Mouse (Mus musculus) embryonic facial prominence, embryonic 10.5 days (tissue): ENCODE data around the gene Lsamp. TPM values are rescaled to one million over a fixed set of nuclear protein-coding genes. Genes with fewer than 3 reads are reported as not detected.
A peak's percentile ranks its signal among the peaks of the same experiment; 100 is the strongest.

Experiments used
- DNase-seq: peaks from one replicate; pipeline ENCODE4 v3.0.0-alpha.2; 2017; ENCODE audit warnings: low spot score
- H3K27ac ChIP-seq: fragments of 300-500 bp; sonication (generic); replicated peaks from 2 replicates; pipeline ENCODE4 v1.5.1; 2016; ENCODE audit warnings: mild to moderate bottlenecking
- H3K27me3 ChIP-seq: fragments of 300-500 bp; sonication (generic); replicated peaks from 2 replicates; pipeline ENCODE4 v1.6.1; 2016; ENCODE audit warnings: low read depth, mild to moderate bottlenecking; ENCODE audit not compliant: poor library complexity, severe bottlenecking
- H3K36me3 ChIP-seq: fragments of 300-500 bp; sonication (generic); replicated peaks from 2 replicates; pipeline ENCODE4 v1.6.1; 2016; ENCODE audit warnings: mild to moderate bottlenecking, moderate library complexity
- H3K4me1 ChIP-seq: fragments of 300-500 bp; sonication (generic); 2 replicates; pipeline ENCODE4 v1.6.1; 2016
- H3K4me3 ChIP-seq: fragments of 300-500 bp; sonication (generic); 2 replicates; pipeline ENCODE4 v1.5.1; 2016; ENCODE audit warnings: mild to moderate bottlenecking, moderate library complexity
- H3K9me3 ChIP-seq: fragments of 300-500 bp; sonication (generic); 2 replicates; pipeline ENCODE4 v1.6.1; 2016; ENCODE audit warnings: mild to moderate bottlenecking
- WGBS: fragments of 180-500 bp; shearing (Covaris S2); methylation state at CpG from one replicate; pipeline ENCODE4 v1.1.7; 2016; 5-methylcytosine and 5-hydroxymethylcytosine counted together
- polyA plus RNA-seq: library from polyadenylated mRNA; unstranded; fragments of >200 nt; fragmentation: Nextera tagmentation; extraction: Ambion mirVana; gene quantifications from 2 replicates; pipeline ENCODE4 v1.2.1, GENCODE M21; 2016

Gene Lsamp
- polyA plus RNA-seq, 1 experiment from 2014 or later, result 6.3 TPM

- H3K4me1 ChIP-seq, result no peaks in the 10 kb centered on the region
- DNase-seq, result no peak
- H3K27me3 ChIP-seq, result no peaks in the 10 kb centered on the region
- H3K9me3 ChIP-seq, result no peaks in the 10 kb centered on the region
- H3K36me3 ChIP-seq, result no peaks in the 10 kb centered on the region
- 91% methylated on average over 8 of the region's 8 CpGs for WGBS
- no peak overlapping the region for H3K27ac ChIP-seq
- H3K4me3 ChIP-seq, result no peak overlapping the region
Measured at GRCm38 (mm10) chr16:40740273-40740672, 756.1 kb downstream of the Lsamp start.

GRCm38 (mm10) chr16:40827191-40827590 lies 843.0 kb downstream of the Lsamp start:
- H3K9me3 ChIP-seq, result no peaks in the 10 kb centered on the region
- no peak for DNase-seq
- no peak overlapping the region for H3K4me3 ChIP-seq
- H3K27me3 ChIP-seq, result no peaks in the 10 kb centered on the region
- no peak overlapping the region for H3K27ac ChIP-seq
- no peaks in the 10 kb centered on the region for H3K36me3 ChIP-seq
- no peaks in the 10 kb centered on the region for H3K4me1 ChIP-seq
- WGBS, result 75% methylated on average over 1 of the region's 1 CpGs

- no peaks in the 10 kb centered on the region for H3K36me3 ChIP-seq
Measured at GRCm38 (mm10) chr16:40831536-40831935, 847.4 kb downstream of the Lsamp start.

GRCm38 (mm10) chr16:40841765-40842164 lies 857.6 kb downstream of the Lsamp start:
- Histone ChIP-seq H3K4me1 (no peaks in the 10 kb centered on the region), H3K27me3 (no peaks in the 10 kb centered on the region), H3K36me3 (no peaks in the 10 kb centered on the region), H3K9me3 (no peaks in the 10 kb centered on the region), H3K27ac (no peak overlapping the region), H3K4me3 (no peak overlapping the region)
- 67% methylated on average over 1 of the region's 1 CpGs for WGBS
- no peak for DNase-seq

More at GRCm38 (mm10) chr16:40831536-40831935, 847.4 kb downstream of the Lsamp start:
- no peak overlapping the region for H3K4me3 ChIP-seq
- no peak overlapping the region for H3K27ac ChIP-seq
- no peaks in the 10 kb centered on the region for H3K4me1 ChIP-seq
- DNase-seq, result no peak
- H3K27me3 ChIP-seq, result no peaks in the 10 kb centered on the region
- H3K9me3 ChIP-seq, result no peaks in the 10 kb centered on the region

GRCm38 (mm10) chr16:40866733-40867132 lies 882.6 kb downstream of the Lsamp start:
- DNase-seq, result no peak
- no peaks in the 10 kb centered on the region for H3K27me3 ChIP-seq
- no peaks in the 10 kb centered on the region for H3K4me1 ChIP-seq
- no peaks in the 10 kb centered on the region for H3K36me3 ChIP-seq
- no peaks in the 10 kb centered on the region for H3K9me3 ChIP-seq
- H3K4me3 ChIP-seq, result no peak overlapping the region
- no peak overlapping the region for H3K27ac ChIP-seq

- no peaks in the 10 kb centered on the region for H3K27me3 ChIP-seq
- 90% methylated on average over 4 of the region's 4 CpGs for WGBS
- no peak for DNase-seq
- no peaks in the 10 kb centered on the region for H3K4me1 ChIP-seq
- no peak overlapping the region for H3K27ac ChIP-seq
- no peaks in the 10 kb centered on the region for H3K9me3 ChIP-seq
- no peaks in the 10 kb centered on the region for H3K36me3 ChIP-seq
- no peak overlapping the region for H3K4me3 ChIP-seq
Measured at GRCm38 (mm10) chr16:40878301-40878700, 894.1 kb downstream of the Lsamp start.

GRCm38 (mm10) chr16:40881942-40882341 lies 897.8 kb downstream of the Lsamp start:
- no peaks in the 10 kb centered on the region for H3K27me3 ChIP-seq
- no peak overlapping the region for H3K4me3 ChIP-seq
- no peaks in the 10 kb centered on the region for H3K4me1 ChIP-seq
- no peaks in the 10 kb centered on the region for H3K36me3 ChIP-seq
- 81% methylated on average over 5 of the region's 5 CpGs for WGBS
- no peak overlapping the region for H3K27ac ChIP-seq
- no peaks in the 10 kb centered on the region for H3K9me3 ChIP-seq
- no peak for DNase-seq

- Histone ChIP-seq H3K9me3 (no peaks in the 10 kb centered on the region), H3K4me1 (peaks cover 9% of the 10 kb centered on the region), H3K36me3 (no peaks in the 10 kb centered on the region), H3K27me3 (no peaks in the 10 kb centered on the region), H3K27ac (no peak overlapping the region), H3K4me3 (no peak overlapping the region)
- peak; percentile 28 for DNase-seq
- 18% methylated on average over 7 of the region's 7 CpGs for WGBS
Measured at GRCm38 (mm10) chr16:40891338-40891737, 907.2 kb downstream of the Lsamp start.

- Histone ChIP-seq H3K27me3 (no peaks in the 10 kb centered on the region), H3K4me1 (no peaks in the 10 kb centered on the region), H3K27ac (no peak overlapping the region), H3K36me3 (no peaks in the 10 kb centered on the region), H3K4me3 (no peak overlapping the region), H3K9me3 (no peaks in the 10 kb centered on the region)
- 26% methylated on average over 4 of the region's 4 CpGs for WGBS
- DNase-seq, result peak; percentile 12
Measured at GRCm38 (mm10) chr16:40897768-40898327, 913.7 kb downstream of the Lsamp start.

- 59% methylated on average over 1 of the region's 1 CpGs for WGBS
- H3K4me1 ChIP-seq, result no peaks in the 10 kb centered on the region
- DNase-seq, result no peak
- no peaks in the 10 kb centered on the region for H3K27me3 ChIP-seq
- no peaks in the 10 kb centered on the region for H3K36me3 ChIP-seq
- H3K27ac ChIP-seq, result no peak overlapping the region
- H3K9me3 ChIP-seq, result no peaks in the 10 kb centered on the region
- H3K4me3 ChIP-seq, result no peak overlapping the region
Measured at GRCm38 (mm10) chr16:40907892-40908291, 923.7 kb downstream of the Lsamp start.

GRCm38 (mm10) chr16:40914141-40914540 lies 930.0 kb downstream of the Lsamp start:
- Histone ChIP-seq H3K4me1 (no peaks in the 10 kb centered on the region), H3K9me3 (no peaks in the 10 kb centered on the region), H3K36me3 (no peaks in the 10 kb centered on the region), H3K27ac (no peak overlapping the region), H3K4me3 (no peak overlapping the region), H3K27me3 (no peaks in the 10 kb centered on the region)
- DNase-seq, result no peak
- 87% methylated on average over 2 of the region's 2 CpGs for WGBS

GRCm38 (mm10) chr16:40930596-40930995 lies 946.4 kb downstream of the Lsamp start:
- no peak overlapping the region for H3K27ac ChIP-seq
- no peaks in the 10 kb centered on the region for H3K9me3 ChIP-seq
- DNase-seq, result no peak
- H3K27me3 ChIP-seq, result no peaks in the 10 kb centered on the region
- H3K4me3 ChIP-seq, result no peak overlapping the region
- no peaks in the 10 kb centered on the region for H3K36me3 ChIP-seq
- no peaks in the 10 kb centered on the region for H3K4me1 ChIP-seq
- WGBS, result 92% methylated on average over 4 of the region's 4 CpGs

- 88% methylated on average over 3 of the region's 3 CpGs for WGBS
- Histone ChIP-seq H3K4me1 (no peaks in the 10 kb centered on the region), H3K4me3 (no peak overlapping the region), H3K36me3 (no peaks in the 10 kb centered on the region), H3K9me3 (no peaks in the 10 kb centered on the region), H3K27ac (no peak overlapping the region), H3K27me3 (no peaks in the 10 kb centered on the region)
- DNase-seq, result no peak
Measured at GRCm38 (mm10) chr16:40942266-40942665, 958.1 kb downstream of the Lsamp start.

- DNase-seq, result no peak
Measured at GRCm38 (mm10) chr16:40945834-40946233, 961.7 kb downstream of the Lsamp start.

More at GRCm38 (mm10) chr16:40945834-40946233, 961.7 kb downstream of the Lsamp start:
- Histone ChIP-seq H3K27me3 (no peaks in the 10 kb centered on the region), H3K4me1 (no peaks in the 10 kb centered on the region), H3K36me3 (no peaks in the 10 kb centered on the region), H3K9me3 (no peaks in the 10 kb centered on the region), H3K4me3 (no peak overlapping the region), H3K27ac (no peak overlapping the region)
- WGBS, result 25% methylated on average over 1 of the region's 1 CpGs
